Mouse (Mus musculus) stomach, postnatal 0 days (tissue): ENCODE results near the gene Hhip. TPM values are rescaled to one million over a fixed set of nuclear protein-coding genes. Genes with fewer than 3 reads are reported as not detected.

Experiments
- ATAC-seq: fragments of 200-750 bp; cut with Nextera tagmentation; 2 replicates; pipeline ENCODE4 v1.8.0; 2017; ENCODE audit not compliant: low FRiP score, low TSS enrichment
- DNase-seq: peaks from one replicate; pipeline ENCODE4 v3.0.0-alpha.2; 2016; ENCODE audit warnings: low spot score
- H3K27ac ChIP-seq: fragments of 300-500 bp; sonication (generic); replicated peaks from 2 replicates; pipeline ENCODE4 v1.5.1; 2014; ENCODE audit warnings: mild to moderate bottlenecking, control low read depth
- H3K27me3 ChIP-seq: fragments of 300-500 bp; sonication (generic); 2 replicates; pipeline ENCODE4 v1.6.1; 2014; ENCODE audit warnings: low read length; ENCODE audit not compliant: control insufficient read depth, insufficient read depth
- H3K36me3 ChIP-seq: fragments of 300-500 bp; sonication (generic); 2 replicates; pipeline ENCODE4 v1.6.1; 2014; ENCODE audit warnings: low read length, mixed read lengths; ENCODE audit not compliant: control insufficient read depth, insufficient read depth
- H3K4me1 ChIP-seq: fragments of 300-500 bp; sonication (generic); replicated peaks from 2 replicates; pipeline ENCODE4 v1.6.1; 2014; ENCODE audit warnings: antibody characterized with exemption; ENCODE audit not compliant: control insufficient read depth, insufficient read depth
- H3K4me2 ChIP-seq: fragments of 300-500 bp; sonication (generic); replicated peaks from 2 replicates; pipeline ENCODE4 v1.6.1; 2014; ENCODE audit warnings: low read depth, mild to moderate bottlenecking, control low read depth, moderate library complexity
- H3K4me3 ChIP-seq: fragments of 300-500 bp; sonication (generic); 2 replicates; pipeline ENCODE4 v1.5.1; 2014; ENCODE audit warnings: low read depth, low read length, control low read depth
- H3K9ac ChIP-seq: fragments of 300-500 bp; sonication (generic); 2 replicates; pipeline ENCODE4 v1.6.1; 2014; ENCODE audit warnings: mild to moderate bottlenecking, low read length, control low read depth, mixed read lengths
- H3K9me3 ChIP-seq: fragments of 300-500 bp; sonication (generic); 2 replicates; pipeline ENCODE4 v1.6.1; 2016; ENCODE audit warnings: low read length; ENCODE audit not compliant: control insufficient read depth
- CTCF ChIP-seq: IDR thresholded peaks from 2 replicates; pipeline ENCODE4 v1.5.1; 2016; ENCODE audit warnings: antibody characterized with exemption, low read depth, mild to moderate bottlenecking, moderate library complexity
- EP300 ChIP-seq: optimal IDR thresholded peaks from 2 replicates; pipeline ENCODE3; 2016; ENCODE audit warnings: antibody characterized with exemption
- WGBS: fragments of 180-500 bp; shearing (Covaris S2); extraction: QIAGEN DNeasy Blood & Tissue Kit; methylation state at CpG from one replicate; pipeline ENCODE4 v1.1.7; 2014; 5-methylcytosine and 5-hydroxymethylcytosine counted together
- polyA plus RNA-seq: library from polyadenylated mRNA; unstranded; fragments of >200 nt; fragmentation: Nextera tagmentation; extraction: Ambion mirVana; gene quantifications from 2 replicates; pipeline ENCODE4 v1.2.1, GENCODE M21; 2015

Hhip gene
- polyA plus RNA-seq, 1 experiment from 2014 or later: 8.4 TPM

GRCm38 (mm10) chr8:80037644-80038253 lies 20.1 kb downstream of the Hhip start:
- Histone ChIP-seq H3K4me3 (no peak overlapping the region), H3K27me3 (no peaks in the 10 kb centered on the region), H3K27ac (no peak overlapping the region), H3K36me3 (no peaks in the 10 kb centered on the region), H3K9me3 (no peaks in the 10 kb centered on the region), H3K9ac (no peak overlapping the region), H3K4me2 (no peak overlapping the region), H3K4me1 (no peaks in the 10 kb centered on the region)
- WGBS: 65% methylated on average over 4 of the region's 4 CpGs
- no peak for ATAC-seq
- DNase-seq: no peak
- TF ChIP-seq EP300 (no peak), CTCF (no peak)

DNA sequence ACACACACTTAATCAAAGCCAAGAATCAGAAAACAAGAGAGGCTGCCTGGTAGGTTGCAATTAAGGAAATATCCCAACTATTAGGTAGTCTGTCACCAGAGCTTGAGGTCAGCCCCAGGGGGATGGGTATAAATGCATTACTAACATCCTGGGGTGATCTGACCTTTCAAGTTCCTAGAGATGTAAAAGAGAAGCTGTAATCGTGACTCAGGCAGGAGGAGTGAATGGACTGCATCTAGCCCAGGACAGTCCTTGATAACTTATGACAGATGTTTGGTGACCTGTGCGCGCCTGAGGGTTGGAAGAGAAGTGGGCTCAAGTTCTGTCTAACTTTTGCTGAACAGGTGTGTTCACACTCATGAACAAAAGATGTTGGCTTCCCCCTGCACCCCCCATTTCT lies 25.2 kb downstream of the Hhip start:
- Histone ChIP-seq H3K4me3 (no peak overlapping the region), H3K4me2 (no peak overlapping the region), H3K9ac (no peak overlapping the region), H3K4me1 (no peaks in the 10 kb centered on the region), H3K27ac (no peak overlapping the region), H3K36me3 (no peaks in the 10 kb centered on the region), H3K9me3 (no peaks in the 10 kb centered on the region), H3K27me3 (no peaks in the 10 kb centered on the region)
- WGBS: 66% methylated on average over 3 of the region's 3 CpGs
- no peak for ATAC-seq
- no peak for DNase-seq
- TF ChIP-seq EP300 (no peak), CTCF (no peak)

GRCm38 (mm10) chr8:80031330-80032293 lies 26.2 kb downstream of the Hhip start:
- ATAC-seq (no peak), DNase-seq (peak; percentile 14)
- H3K36me3 ChIP-seq: no peaks in the 10 kb centered on the region
- H3K4me2 ChIP-seq: no peak overlapping the region
- 38% methylated on average over 15 of the region's 15 CpGs for WGBS
- no peaks in the 10 kb centered on the region for H3K9me3 ChIP-seq
- H3K27me3 ChIP-seq: no peaks in the 10 kb centered on the region
- TF ChIP-seq CTCF (no peak), EP300 (no peak)
- H3K4me1 ChIP-seq: no peaks in the 10 kb centered on the region
- no peak overlapping the region for H3K27ac ChIP-seq
- no peak overlapping the region for H3K4me3 ChIP-seq
- H3K9ac ChIP-seq: no peak overlapping the region

GRCm38 (mm10) chr8:80029631-80030030 lies 28.2 kb downstream of the Hhip start:
- ATAC-seq: no peak
- DNase-seq: no peak
- Histone ChIP-seq H3K9ac (no peak overlapping the region), H3K4me2 (no peak overlapping the region), H3K36me3 (no peaks in the 10 kb centered on the region), H3K27ac (no peak overlapping the region), H3K9me3 (no peaks in the 10 kb centered on the region), H3K4me1 (no peaks in the 10 kb centered on the region), H3K27me3 (no peaks in the 10 kb centered on the region), H3K4me3 (no peak overlapping the region)
- no peak for TF ChIP-seq CTCF
- no peak for TF ChIP-seq EP300
- 72% methylated on average over 6 of the region's 6 CpGs for WGBS

- TF ChIP-seq EP300 (no peak), CTCF (no peak)
- no peaks in the 10 kb centered on the region for H3K36me3 ChIP-seq
- no peak overlapping the region for H3K9ac ChIP-seq
- no peak for DNase-seq
- ATAC-seq: no peak
- H3K27ac ChIP-seq: no peak overlapping the region
- H3K4me1 ChIP-seq: no peaks in the 10 kb centered on the region
- no peak overlapping the region for H3K4me3 ChIP-seq
- H3K27me3 ChIP-seq: no peaks in the 10 kb centered on the region
- H3K9me3 ChIP-seq: no peaks in the 10 kb centered on the region
- WGBS: 74% methylated on average over 5 of the region's 5 CpGs
- no peak overlapping the region for H3K4me2 ChIP-seq
Observed at GRCm38 (mm10) chr8:80020469-80020868, 37.3 kb downstream of the Hhip start.

GRCm38 (mm10) chr8:80015818-80016217 lies 42.0 kb downstream of the Hhip start:
- H3K4me2 ChIP-seq: no peak overlapping the region
- no peak for ATAC-seq
- H3K9me3 ChIP-seq: no peaks in the 10 kb centered on the region
- no peaks in the 10 kb centered on the region for H3K36me3 ChIP-seq
- DNase-seq: no peak
- no peaks in the 10 kb centered on the region for H3K4me1 ChIP-seq
- no peak overlapping the region for H3K9ac ChIP-seq
- no peak for TF ChIP-seq CTCF
- no peak for TF ChIP-seq EP300
- no peak overlapping the region for H3K4me3 ChIP-seq
- H3K27me3 ChIP-seq: no peaks in the 10 kb centered on the region
- WGBS: 85% methylated on average over 2 of the region's 2 CpGs
- no peak overlapping the region for H3K27ac ChIP-seq
